8 mouse cellular contexts compared by ENCODE assay signal in genomic region chr14:72709710-72710340, GRCm38 (mm10). TPM values are rescaled to one million over a fixed set of nuclear protein-coding genes. Genes with fewer than 3 reads are reported as not detected.
DNase-seq lines count a peak whose midpoint lies in the region; ATAC-seq and TF ChIP-seq lines count a peak whose summit lies in the region.

Gene Fndc3a, minus strand, starts transcription at chr14:72710003.

- intact Hi-C loops in left cerebral cortex, adult 2 months (cut with DNase I) = loop anchor here (1.0 to 5.0 kb wide), 4 partner anchors 107 to 292 kb away; no protein-coding TSS in a partner anchor

- no peaks in the 10 kb centered on the region for H3K9me3 ChIP-seq in hindbrain, postnatal 0 days (ENCODE audit: low read length)

- 0 out of 2 replicates have a peak, but pooled peaks cover 3% of the 10 kb centered on the region for H3K4me1 ChIP-seq in hindbrain, postnatal 0 days (ENCODE audit: insufficient read depth, low read length)

- H3K27ac ChIP-seq in hindbrain, postnatal 0 days = peak within 1 kb of the TSS; percentile 92
- H3K27ac ChIP-seq in left cerebral cortex, adult 2 months = peak within 1 kb of the TSS; percentile 86
- H3K27ac ChIP-seq in macrophage = peak within 1 kb of the TSS; percentile 83

- peak within 1 kb of the TSS; percentile 95 for H3K9ac ChIP-seq in hindbrain, postnatal 0 days (replicated peaks; ENCODE audit: low read length)

- H3K79me2 ChIP-seq in macrophage (ENCODE audit: inconsistent target) = peaks cover 44% of the 10 kb centered on the region

- peak; percentile 95 for ATAC-seq in hindbrain, postnatal 0 days

- no peak for TF ChIP-seq CTCF in hindbrain, postnatal 0 days (IDR thresholded peaks at IDR 0.05; ENCODE audit: low read depth)
- no peak for TF ChIP-seq CTCF in left cerebral cortex, adult 2 months (IDR thresholded peaks at IDR 0.05)

- peak within 1 kb of the TSS; percentile 96 for H3K4me3 ChIP-seq in hindbrain, postnatal 0 days (ENCODE audit: low read length)
- peak within 1 kb of the TSS; percentile 58 for H3K4me3 ChIP-seq in left cerebral cortex, adult 2 months
- peak within 1 kb of the TSS; percentile 85 for H3K4me3 ChIP-seq in macrophage (ENCODE audit: inconsistent target)

- H3K27me3 ChIP-seq in hindbrain, postnatal 0 days (ENCODE audit: insufficient read depth, low read length) = no peaks in the 10 kb centered on the region

- no peaks in the 10 kb centered on the region for H3K36me3 ChIP-seq in hindbrain, postnatal 0 days (ENCODE audit: insufficient read depth, low read length)
- no peaks in the 10 kb centered on the region for H3K36me3 ChIP-seq in macrophage (ENCODE audit: inconsistent target)

- DNase-seq in WW6 (ENCODE audit: low read depth, low spot score) = peak; percentile 40
- peak; percentile 77 to 87 for DNase-seq in cerebellum, postnatal 25 days
- DNase-seq in gastrocnemius, adult 8-10 months (ENCODE audit: low spot score in 2 of 2) = peak; percentile 48 to 66
- peak; percentile 94 for DNase-seq in hindbrain, postnatal 0 days (ENCODE audit: low spot score)
- peak; percentile 87 to 88 for DNase-seq in left cerebral cortex, adult 2 months (ENCODE audit: extremely low spot score in 1 of 2, low spot score in 2 of 2)
- DNase-seq in retina, postnatal 7 days (ENCODE audit: low read depth, low spot score) = peak; percentile 79
- DNase-seq in urinary bladder, adult 2 months (ENCODE audit: low spot score) = peak; percentile 83

- WGBS in hindbrain, postnatal 0 days = under 1% methylated on average over 72 of the region's 82 CpGs
- WGBS in macrophage (ENCODE audit: missing documents) = under 1% methylated on average over 56 of the region's 82 CpGs

- H3K4me2 ChIP-seq in hindbrain, postnatal 0 days (ENCODE audit: low read depth, low read length) = peak within 1 kb of the TSS; percentile 70

RNA-seq across cellular contexts. Expression of gene Fndc3a, which starts in this region (rescaled TPM):
- total RNA-seq in gastrocnemius, adult 8-10 months (2022) = 1 to 10 TPM; 3.8 to 5.7 (median 4.6) TPM
- 40.3 and 45.2 TPM in 2 replicates for total RNA-seq in hindbrain, postnatal 0 days (2014; rRNA removed)
- 51.8 and 53.9 TPM in 2 replicates for polyA plus RNA-seq in hindbrain, postnatal 0 days (2015; fragmentation: Nextera tagmentation; extraction: Ambion mirVana)
- 10 to 100 TPM; 50.7 to 56.5 TPM for total RNA-seq in left cerebral cortex, adult 2 months (2021)
- 1,000 to 10,000 TPM in 1 of 26 experiments, 100 to 1,000 TPM in 25; 214 to 1,172 (median 418) TPM for total RNA-seq in macrophage (2018; cell fraction: chromatin; rRNA removed)
- total RNA-seq in macrophage (2018; cell fraction: cytosol; rRNA removed) = 100 to 1,000 TPM in 22 of 26 experiments, 10 to 100 TPM in 4; 95.0 to 246 (median 143) TPM
- 1,000 to 10,000 TPM in 1 of 26 experiments, 100 to 1,000 TPM in 25; 166 to 1,004 (median 345) TPM for total RNA-seq in macrophage (2018; cell fraction: nucleus; rRNA removed)
- 62.8 to 82.3 TPM (median 74.6 TPM) in 3 replicates for polyA plus RNA-seq in macrophage (2018)
- polyA plus RNA-seq in urinary bladder, adult 2 months (2012; rRNA removed) = 19.7 and 26.7 TPM in 2 replicates

Comparison
In these comparisons a context has a peak if more than half of its experiments do, and no peak if none do; other contexts are left out.
1. Peak in every context shown above with its lines: DNase-seq, ATAC-seq, H3K4me3 ChIP-seq and H3K27ac ChIP-seq.
2. DNase-seq: peak in every context shown above with its lines; median percentile 94 in hindbrain, postnatal 0 days; 88 in left cerebral cortex, adult 2 months; 83 in urinary bladder, adult 2 months; 82 in cerebellum, postnatal 25 days; 79 in retina, postnatal 7 days; 57 in gastrocnemius, adult 8-10 months; 40 in WW6.